Mouse (Mus musculus) cortical plate, adult 2 months (tissue): Measurements from ENCODE around the gene Phka1. TPM values are rescaled to one million over a fixed set of nuclear protein-coding genes. Genes with fewer than 3 reads are reported as not detected.

Source experiments
- H3K27ac ChIP-seq: fragments of 200-500 bp; 2 replicates; pipeline ENCODE4 v1.5.1; 2012; ENCODE audit warnings: low read length, control low read depth, inconsistent platforms; ENCODE audit not compliant: insufficient read depth
- H3K4me1 ChIP-seq: fragments of 200-500 bp; 2 replicates; pipeline ENCODE4 v1.6.1; 2011; ENCODE audit warnings: low read length; ENCODE audit not compliant: control insufficient read depth, insufficient read depth
- H3K4me3 ChIP-seq: fragments of 200-500 bp; 2 replicates; pipeline ENCODE4 v1.5.1; 2011; ENCODE audit warnings: mild to moderate bottlenecking, low read length, control low read depth; ENCODE audit not compliant: insufficient read depth
- CTCF ChIP-seq: fragments of 200-500 bp; IDR thresholded peaks from 2 replicates; pipeline ENCODE4 v1.5.1; 2011; ENCODE audit warnings: mild to moderate bottlenecking, control low read depth, low read length; ENCODE audit not compliant: insufficient read depth; ENCODE audit errors: extremely low read depth
- POLR2A ChIP-seq: fragments of 200-500 bp; IDR thresholded peaks from 2 replicates; pipeline ENCODE4 v1.6.1; 2011; ENCODE audit warnings: mild to moderate bottlenecking, low read length, control low read depth; ENCODE audit not compliant: insufficient read depth; ENCODE audit errors: extremely low read depth
- polyA plus RNA-seq: library from polyadenylated mRNA; depleted of rRNA; stranded (reverse); fragments of >200 nt; gene quantifications from 2 replicates; pipeline ENCODE4 v1.2.3, GENCODE M21; 2012; rRNA removed

The Phka1 gene
- polyA plus RNA-seq, 1 experiment = 15.2 TPM

GRCm38 (mm10) chrX:102478481-102478880, 165.6 kb downstream of the Phka1 start:
- no peak for TF ChIP-seq POLR2A
- no peak for TF ChIP-seq CTCF
- Histone ChIP-seq H3K4me3 (no peak overlapping the region), H3K27ac (no peak overlapping the region), H3K4me1 (no peaks in the 10 kb centered on the region)

DNA sequence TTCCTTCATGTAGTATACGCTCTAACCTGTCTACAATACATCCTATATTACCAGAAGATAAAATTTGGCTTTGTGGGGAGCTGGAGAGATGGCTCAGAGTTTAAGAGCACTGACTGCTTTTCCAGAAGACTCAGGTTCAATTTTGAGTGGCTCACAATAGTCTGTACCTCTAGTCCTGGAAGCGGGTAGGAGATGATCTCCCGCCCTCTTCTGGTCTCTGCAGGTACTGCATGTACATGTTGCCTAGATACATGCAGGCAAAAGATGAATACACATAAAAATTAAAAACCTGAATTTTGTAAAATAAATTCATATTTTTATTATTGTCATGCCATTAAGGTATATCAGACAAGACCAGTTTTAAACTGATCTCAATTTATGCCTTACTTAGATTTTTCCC, 167.3 kb downstream of the Phka1 start:
- no peaks in the 10 kb centered on the region for H3K4me1 ChIP-seq
- H3K4me3 ChIP-seq = no peak overlapping the region
- TF ChIP-seq POLR2A = no peak
- peak; percentile 56 for TF ChIP-seq CTCF
- H3K27ac ChIP-seq = no peak overlapping the region

DNA sequence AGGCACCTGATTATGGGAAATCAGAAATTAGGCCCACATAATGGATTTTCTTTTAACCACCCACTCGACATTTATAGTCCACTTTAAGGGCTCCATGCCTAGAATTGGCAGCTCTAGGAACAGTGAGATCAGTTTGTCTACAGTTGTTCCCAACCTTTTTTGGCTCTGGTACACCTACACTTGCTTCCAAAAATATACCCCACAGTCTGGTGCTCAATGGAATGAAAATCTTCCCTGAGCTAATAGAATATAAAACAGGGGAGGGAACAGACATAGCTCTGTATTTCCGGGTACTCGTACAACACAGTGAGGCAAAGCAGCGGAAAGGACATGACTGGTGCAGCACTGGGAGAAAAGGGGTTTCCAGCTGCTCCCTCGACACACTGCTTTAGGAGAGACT, 168.5 kb downstream of the Phka1 start:
- Histone ChIP-seq H3K27ac (no peak overlapping the region), H3K4me3 (no peak overlapping the region), H3K4me1 (no peaks in the 10 kb centered on the region)
- TF ChIP-seq CTCF = no peak
- TF ChIP-seq POLR2A = no peak

Other genes with a start within 250 kb of the Phka1 start
- gene Hdac8, start 138.9 kb downstream of the Phka1 start, polyA plus RNA-seq = 12.7 and 14.4 TPM in 2 replicates
- gene Gm3880, start 42.7 kb upstream of the Phka1 start, polyA plus RNA-seq = not detected in 2 replicates
- gene Gm9112, start 63.4 kb upstream of the Phka1 start, polyA plus RNA-seq = not detected in 2 replicates
- not detected in 2 replicates for gene Dmrtc1b, start 63.6 kb upstream of the Phka1 start, polyA plus RNA-seq
- not detected in 2 replicates for gene Dmrtc1c1, start 158.7 kb upstream of the Phka1 start, polyA plus RNA-seq
- gene Dmrtc1c2, start 210.4 kb upstream of the Phka1 start, polyA plus RNA-seq = not detected in 2 replicates
- gene 1700031F05Rik, start 223.7 kb upstream of the Phka1 start, polyA plus RNA-seq = not detected in 2 replicates